Mouse (Mus musculus): ENCODE measurements at regions not wholly inside any gene's neighbourhood (a gene's known extent, or its start where the extent isn't known, plus 50 kb on each side); places are given as distances from the start of the nearest gene placed in this dataset.

DNA sequence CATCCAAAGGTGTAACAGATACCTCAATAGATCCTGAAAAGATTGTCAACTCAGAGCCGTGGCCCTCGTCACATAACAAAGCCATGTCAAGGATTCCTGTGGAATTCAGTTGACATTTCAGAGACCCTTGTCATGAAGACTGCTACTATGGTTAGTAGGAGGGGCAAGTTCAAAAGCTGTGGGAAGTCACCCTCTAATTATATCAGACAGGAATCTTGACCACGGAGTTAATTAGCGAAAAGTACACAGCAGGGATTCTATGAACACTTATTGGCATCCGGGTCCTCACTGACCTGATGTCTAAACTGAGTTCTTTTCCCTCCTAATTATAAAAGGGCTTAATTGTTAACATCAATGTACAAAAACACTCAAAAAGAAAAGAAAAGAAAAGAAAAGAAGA is 143.1 kb downstream of the Samd5 start:
- TF ChIP-seq POLR2A (IDR thresholded peaks at IDR 0.05; ENCODE audit: borderline replicate concordance, low read depth, low read length) = no peak
- no peak for TF ChIP-seq CTCF (IDR thresholded peaks at IDR 0.05; ENCODE audit: low read depth, low read length)
